Mouse (Mus musculus): ENCODE results near the gene Cep83.

GRCm38 (mm10) chr10:94829407-94829806 lies 141.0 kb downstream of the Cep83 start:
- no peak for TF ChIP-seq POLR2AphosphoS5 (IDR thresholded peaks at IDR 0.05; ENCODE audit: insufficient replicate concordance, low read depth, low read length)
- TF ChIP-seq GATA1 (IDR thresholded peaks at IDR 0.05; ENCODE audit: borderline replicate concordance, low read length): no peak
